Mouse (Mus musculus) limb, embryonic 12.5 days (tissue): Measurements from ENCODE around the gene Eipr1. TPM values are rescaled to one million over a fixed set of nuclear protein-coding genes. Genes with fewer than 3 reads are reported as not detected.

ENCODE experiments used
- ATAC-seq: fragments of 200-750 bp; cut with Nextera tagmentation; 2 replicates; pipeline ENCODE4 v1.8.0; 2017; ENCODE audit warnings: low read depth, moderate TSS enrichment; ENCODE audit not compliant: insufficient number of reproducible peaks, insufficient read depth, low FRiP score, low TSS enrichment
- H3K27ac ChIP-seq: fragments of 300-500 bp; sonication (generic); 2 replicates; pipeline ENCODE4 v1.5.1; 2016; ENCODE audit warnings: mild to moderate bottlenecking, moderate library complexity
- H3K27me3 ChIP-seq: fragments of 300-500 bp; sonication (generic); 2 replicates; pipeline ENCODE4 v1.6.1; 2016; ENCODE audit warnings: mild to moderate bottlenecking, moderate library complexity
- H3K36me3 ChIP-seq: fragments of 300-500 bp; sonication (generic); 2 replicates; pipeline ENCODE4 v1.6.1; 2016; ENCODE audit warnings: mild to moderate bottlenecking, moderate library complexity
- H3K4me1 ChIP-seq: fragments of 300-500 bp; sonication (generic); replicated peaks from 2 replicates; pipeline ENCODE4 v1.6.1; 2016
- H3K4me2 ChIP-seq: fragments of 300-500 bp; sonication (generic); 2 replicates; pipeline ENCODE4 v1.6.1; 2016; ENCODE audit warnings: mild to moderate bottlenecking, moderate library complexity
- H3K4me3 ChIP-seq: fragments of 300-500 bp; sonication (generic); replicated peaks from 2 replicates; pipeline ENCODE4 v1.5.1; 2016; ENCODE audit warnings: mild to moderate bottlenecking
- H3K9ac ChIP-seq: fragments of 300-500 bp; sonication (generic); replicated peaks from 2 replicates; pipeline ENCODE4 v1.6.1; 2016; ENCODE audit warnings: mild to moderate bottlenecking, moderate library complexity
- H3K9me3 ChIP-seq: fragments of 300-500 bp; sonication (generic); 2 replicates; pipeline ENCODE4 v1.6.1; 2016; ENCODE audit warnings: mild to moderate bottlenecking, moderate library complexity
- WGBS: fragments of 180-500 bp; shearing (Covaris S2); methylation state at CpG from one replicate; pipeline ENCODE4 v1.1.7; 2016; 5-methylcytosine and 5-hydroxymethylcytosine counted together
- polyA plus RNA-seq: library from polyadenylated mRNA; unstranded; fragments of >200 nt; fragmentation: Nextera tagmentation; extraction: Ambion mirVana; gene quantifications from 2 replicates; pipeline ENCODE4 v1.2.1, GENCODE M21; 2016

Gene Eipr1
- polyA plus RNA-seq, 1 experiment from 2014 or later, result 33.7 TPM

GRCm38 (mm10) chr12:28859495-28860263 lies 108.1 kb downstream of the Eipr1 start:
- Histone ChIP-seq H3K4me2 (no peak overlapping the region), H3K9me3 (no peaks in the 10 kb centered on the region), H3K36me3 (0 out of 2 replicates have a peak, but pooled peaks cover 5% of the 10 kb centered on the region), H3K4me1 (no peaks in the 10 kb centered on the region), H3K27ac (no peak overlapping the region), H3K4me3 (no peak overlapping the region), H3K9ac (no peak overlapping the region), H3K27me3 (no peaks in the 10 kb centered on the region)
- 81% methylated on average over 11 of the region's 11 CpGs for WGBS
- ATAC-seq, result no peak

GRCm38 (mm10) chr12:28860264-28860560 lies 108.6 kb downstream of the Eipr1 start:
- no peak overlapping the region for H3K9ac ChIP-seq
- H3K27ac ChIP-seq, result no peak overlapping the region
- no peak for ATAC-seq

GRCm38 (mm10) chr12:28863260-28863659 lies 111.7 kb downstream of the Eipr1 start:
- no peak for ATAC-seq
- Histone ChIP-seq H3K9ac (no peak overlapping the region), H3K27me3 (no peaks in the 10 kb centered on the region), H3K4me3 (no peak overlapping the region), H3K27ac (no peak overlapping the region), H3K4me2 (no peak overlapping the region), H3K36me3 (peaks cover 12% of the 10 kb centered on the region; the same call in 1 of the 2 replicates), H3K4me1 (0 out of 2 replicates have a peak, but pooled peaks cover 3% of the 10 kb centered on the region), H3K9me3 (no peaks in the 10 kb centered on the region)
- WGBS, result 90% methylated on average over 12 of the region's 12 CpGs

More at GRCm38 (mm10) chr12:28860264-28860560, 108.6 kb downstream of the Eipr1 start:
- Histone ChIP-seq H3K36me3 (peaks cover 7% of the 10 kb centered on the region; the same call in 1 of the 2 replicates), H3K9me3 (no peaks in the 10 kb centered on the region), H3K27me3 (no peaks in the 10 kb centered on the region), H3K4me2 (no peak overlapping the region), H3K4me1 (no peaks in the 10 kb centered on the region), H3K4me3 (no peak overlapping the region)
- 54% methylated on average over 5 of the region's 5 CpGs for WGBS

GRCm38 (mm10) chr12:28866121-28866520 lies 114.5 kb downstream of the Eipr1 start:
- Histone ChIP-seq H3K4me2 (no peak overlapping the region), H3K27me3 (no peaks in the 10 kb centered on the region), H3K27ac (no peak overlapping the region), H3K4me3 (no peak overlapping the region), H3K4me1 (0 out of 2 replicates have a peak, but pooled peaks cover 3% of the 10 kb centered on the region), H3K36me3 (peaks cover 16% of the 10 kb centered on the region; the same call in 1 of the 2 replicates), H3K9ac (no peak overlapping the region; the same call in 1 of the 2 replicates), H3K9me3 (no peaks in the 10 kb centered on the region)
- no peak for ATAC-seq
- WGBS, result 64% methylated on average over 1 of the region's 1 CpGs

GRCm38 (mm10) chr12:28868794-28869193 lies 117.2 kb downstream of the Eipr1 start:
- no peak for ATAC-seq
- WGBS, result 89% methylated on average over 4 of the region's 4 CpGs
- Histone ChIP-seq H3K9me3 (no peaks in the 10 kb centered on the region), H3K27me3 (no peaks in the 10 kb centered on the region), H3K4me1 (0 out of 2 replicates have a peak, but pooled peaks cover 3% of the 10 kb centered on the region), H3K4me2 (no peak overlapping the region), H3K4me3 (no peak overlapping the region), H3K36me3 (peaks cover 12% of the 10 kb centered on the region; the same call in 1 of the 2 replicates), H3K27ac (no peak overlapping the region), H3K9ac (no peak overlapping the region)

GRCm38 (mm10) chr12:28872271-28872670 lies 120.7 kb downstream of the Eipr1 start:
- Histone ChIP-seq H3K27me3 (no peaks in the 10 kb centered on the region), H3K27ac (no peak overlapping the region), H3K36me3 (peaks cover 4% of the 10 kb centered on the region; the same call in 1 of the 2 replicates), H3K4me1 (0 out of 2 replicates have a peak, but pooled peaks cover 3% of the 10 kb centered on the region), H3K4me2 (no peak overlapping the region), H3K4me3 (no peak overlapping the region), H3K9ac (no peak overlapping the region), H3K9me3 (no peaks in the 10 kb centered on the region)
- no peak for ATAC-seq
- 83% methylated on average over 12 of the region's 12 CpGs for WGBS

- Histone ChIP-seq H3K9me3 (no peaks in the 10 kb centered on the region), H3K27ac (no peak overlapping the region), H3K4me1 (0 out of 2 replicates have a peak, but pooled peaks cover 3% of the 10 kb centered on the region), H3K27me3 (no peaks in the 10 kb centered on the region), H3K9ac (no peak overlapping the region), H3K4me3 (no peak overlapping the region), H3K4me2 (no peak overlapping the region), H3K36me3 (peaks cover 4% of the 10 kb centered on the region; the same call in 1 of the 2 replicates)
- no peak for ATAC-seq
- 70% methylated on average over 8 of the region's 8 CpGs for WGBS
Observed at GRCm38 (mm10) chr12:28874781-28875251, 123.2 kb downstream of the Eipr1 start.

GRCm38 (mm10) chr12:28875471-28875870 lies 123.9 kb downstream of the Eipr1 start:
- no peak overlapping the region for H3K4me3 ChIP-seq
- 77% methylated on average over 8 of the region's 8 CpGs for WGBS
- H3K9ac ChIP-seq, result no peak overlapping the region
- no peak for ATAC-seq
- H3K4me2 ChIP-seq, result no peak overlapping the region
- H3K27me3 ChIP-seq, result no peaks in the 10 kb centered on the region
- H3K36me3 ChIP-seq, result peaks cover 4% of the 10 kb centered on the region; the same call in 1 of the 2 replicates
- H3K9me3 ChIP-seq, result no peaks in the 10 kb centered on the region
- no peak overlapping the region for H3K27ac ChIP-seq
- H3K4me1 ChIP-seq, result 0 out of 2 replicates have a peak, but pooled peaks cover 3% of the 10 kb centered on the region

GRCm38 (mm10) chr12:28880471-28880870 lies 128.9 kb downstream of the Eipr1 start:
- no peak overlapping the region for H3K27ac ChIP-seq
- no peaks in the 10 kb centered on the region for H3K36me3 ChIP-seq
- no peak overlapping the region for H3K9ac ChIP-seq
- no peaks in the 10 kb centered on the region for H3K4me1 ChIP-seq
- H3K4me3 ChIP-seq, result no peak overlapping the region
- no peaks in the 10 kb centered on the region for H3K9me3 ChIP-seq
- H3K4me2 ChIP-seq, result no peak overlapping the region
- no peak for ATAC-seq
- 0 out of 2 replicates have a peak, but pooled peaks cover under 1% of the 10 kb centered on the region for H3K27me3 ChIP-seq

GRCm38 (mm10) chr12:28887712-28888111 lies 136.1 kb downstream of the Eipr1 start:
- Histone ChIP-seq H3K36me3 (no peaks in the 10 kb centered on the region), H3K27me3 (peaks cover 28% of the 10 kb centered on the region), H3K27ac (no peak overlapping the region), H3K4me2 (no peak overlapping the region), H3K4me1 (no peaks in the 10 kb centered on the region), H3K9me3 (no peaks in the 10 kb centered on the region), H3K4me3 (no peak overlapping the region), H3K9ac (no peak overlapping the region)
- no peak for ATAC-seq
- WGBS, result 88% methylated on average over 6 of the region's 6 CpGs

- Histone ChIP-seq H3K36me3 (no peaks in the 10 kb centered on the region), H3K4me3 (no peak overlapping the region), H3K4me1 (no peaks in the 10 kb centered on the region), H3K27ac (no peak overlapping the region), H3K4me2 (no peak overlapping the region), H3K9me3 (no peaks in the 10 kb centered on the region), H3K27me3 (peaks cover 28% of the 10 kb centered on the region), H3K9ac (no peak overlapping the region)
- ATAC-seq, result no peak
- WGBS, result 48% methylated on average over 7 of the region's 7 CpGs
Observed at GRCm38 (mm10) chr12:28889068-28889674, 137.6 kb downstream of the Eipr1 start.
